Mouse (Mus musculus) bone marrow, adult 2 months (tissue): ENCODE data around the gene Bcl2.

Experiments used
- CTCF ChIP-seq: fragments of 200-500 bp; IDR thresholded peaks from 2 replicates; pipeline ENCODE4 v1.5.1; 2011; ENCODE audit warnings: low read length, control low read depth; ENCODE audit not compliant: control insufficient read depth, insufficient read depth
- POLR2A ChIP-seq: fragments of 200-500 bp; IDR thresholded peaks from 2 replicates; pipeline ENCODE4 v1.6.1; 2011; ENCODE audit warnings: low read depth, mild to moderate bottlenecking, control low read depth, low read length, borderline replicate concordance; ENCODE audit not compliant: control insufficient read depth

- TF ChIP-seq POLR2A (no peak), CTCF (no peak)
Measured at GRCm38 (mm10) chr1:106748555-106749315, 34.7 kb upstream of the Bcl2 start.
